ENCODE assay signal across 25 mouse cellular contexts in genomic region chr3:89125981-89126380, GRCm38 (mm10). TPM values are rescaled to one million over a fixed set of nuclear protein-coding genes. Genes with fewer than 3 reads are reported as not detected.
DNase-seq lines count a peak whose midpoint lies in the region; ATAC-seq lines count a peak whose summit lies in the region.
"Had no signal": no experiment of that assay in that cellular context is flagged by ENCODE, and none has a peak within 500 bp of the region (broad histone marks: within the 10 kb centered on the region; RNA-seq: fewer than 3 reads in every experiment).

No protein-coding gene starts in this region.

- peak; percentile 42 for DNase-seq in adrenal gland, adult 8-10 months
- no peak for DNase-seq in adrenal gland, postnatal 4 days (ENCODE audit: low spot score in 2 of 2)
- peak; percentile 19 for DNase-seq in midbrain, embryonic 11.5 days (ENCODE audit: low spot score, missing footprints)
- DNase-seq in midbrain, embryonic 14.5 days = no peak
- DNase-seq in adrenal gland, postnatal 14 days = peak; percentile 43
- no peak for DNase-seq in gastrocnemius, postnatal 4 days (ENCODE audit: low spot score in 2 of 2)
- DNase-seq: cerebellum, adult 11-12 months; cerebellum, adult 2 months; cerebellum, adult 9-10 months; cerebellum, postnatal 10 days; cerebellum, postnatal 25 days had no signal

- H3K36me3 ChIP-seq in midbrain, embryonic 11.5 days (ENCODE audit: control insufficient read depth, insufficient read depth, low read length) = no peaks in the 10 kb centered on the region
- H3K36me3 ChIP-seq in midbrain, embryonic 14.5 days (ENCODE audit: control insufficient read depth, insufficient read depth, low read length) = no peaks in the 10 kb centered on the region
- H3K36me3 ChIP-seq: embryonic facial prominence, embryonic 10.5 days; embryonic facial prominence, embryonic 12.5 days; forebrain, embryonic 10.5 days; forebrain, embryonic 12.5 days had no signal

- no peak overlapping the region for H3K9ac ChIP-seq in midbrain, embryonic 11.5 days (ENCODE audit: low read length)
- H3K9ac ChIP-seq in midbrain, embryonic 14.5 days (replicated peaks; ENCODE audit: low read length) = no peak overlapping the region
- H3K9ac ChIP-seq: embryonic facial prominence, embryonic 12.5 days; forebrain, embryonic 12.5 days had no signal

- WGBS in midbrain, embryonic 11.5 days = 85% methylated on average over 3 of the region's 3 CpGs
- 89% methylated on average over 3 of the region's 3 CpGs for WGBS in midbrain, embryonic 14.5 days

- H3K4me1 ChIP-seq in midbrain, embryonic 11.5 days (ENCODE audit: control insufficient read depth, insufficient read depth, low read length) = no peaks in the 10 kb centered on the region
- no peaks in the 10 kb centered on the region for H3K4me1 ChIP-seq in midbrain, embryonic 14.5 days (ENCODE audit: control insufficient read depth, insufficient read depth, low read length)
- H3K4me1 ChIP-seq: embryonic facial prominence, embryonic 12.5 days; forebrain, embryonic 12.5 days had no signal

- H3K27ac ChIP-seq in midbrain, embryonic 11.5 days (ENCODE audit: low read depth, low read length) = no peak overlapping the region
- H3K27ac ChIP-seq in midbrain, embryonic 14.5 days (replicated peaks; ENCODE audit: low read depth, low read length) = no peak overlapping the region
- H3K27ac ChIP-seq: embryonic facial prominence, embryonic 10.5 days; embryonic facial prominence, embryonic 12.5 days; forebrain, embryonic 10.5 days; forebrain, embryonic 12.5 days had no signal

- H3K9me3 ChIP-seq in midbrain, embryonic 11.5 days (ENCODE audit: control insufficient read depth, low read length) = no peaks in the 10 kb centered on the region
- H3K9me3 ChIP-seq in midbrain, embryonic 14.5 days (ENCODE audit: control insufficient read depth, low read length) = no peaks in the 10 kb centered on the region
- H3K9me3 ChIP-seq: embryonic facial prominence, embryonic 10.5 days; embryonic facial prominence, embryonic 12.5 days; forebrain, embryonic 10.5 days; forebrain, embryonic 12.5 days had no signal

- no peak for ATAC-seq in midbrain, embryonic 11.5 days (ENCODE audit: low FRiP score)
- no peak for ATAC-seq in midbrain, embryonic 14.5 days (ENCODE audit: low FRiP score, low TSS enrichment)
- no peak for ATAC-seq in erythroid progenitor cell, adult 5-6 weeks (replicated peaks; ENCODE audit: low FRiP score, poor library complexity, severe bottlenecking)
- ATAC-seq: activated CD4-positive, CD25-positive, alpha-beta regulatory T cell, adult 4 months; forebrain, embryonic 14.5 days; forebrain, embryonic 16.5 days had no signal

- no peaks in the 10 kb centered on the region for H3K27me3 ChIP-seq in midbrain, embryonic 11.5 days (ENCODE audit: control insufficient read depth, insufficient read depth, low read length)
- H3K27me3 ChIP-seq in midbrain, embryonic 14.5 days (ENCODE audit: control insufficient read depth, insufficient read depth, low read length) = no peaks in the 10 kb centered on the region
- H3K27me3 ChIP-seq: embryonic facial prominence, embryonic 12.5 days; forebrain, embryonic 12.5 days had no signal

- H3K4me2 ChIP-seq in midbrain, embryonic 11.5 days = no peak overlapping the region
- no peak overlapping the region for H3K4me2 ChIP-seq in midbrain, embryonic 14.5 days (ENCODE audit: low read length)
- H3K4me2 ChIP-seq: embryonic facial prominence, embryonic 12.5 days; forebrain, embryonic 12.5 days had no signal

- H3K4me3 ChIP-seq in midbrain, embryonic 11.5 days (ENCODE audit: low read depth, low read length) = no peak overlapping the region
- H3K4me3 ChIP-seq in midbrain, embryonic 14.5 days (replicated peaks; ENCODE audit: low read depth, low read length) = no peak overlapping the region
- H3K4me3 ChIP-seq: embryonic facial prominence, embryonic 10.5 days; embryonic facial prominence, embryonic 12.5 days; forebrain, embryonic 10.5 days; forebrain, embryonic 12.5 days had no signal

RNA-seq across cellular contexts. Expression of gene Pklr, which starts 10.0 kb away (rescaled TPM):
- under 1 TPM in 2 of 4 experiments, not detected in 2; 0.10 to 0.11 TPM for total RNA-seq in adrenal gland, adult 8-10 months (2022)
- 10 to 100 TPM; 11.2 to 24.5 TPM for total RNA-seq in adrenal gland, postnatal 4 days (2021)
- polyA plus RNA-seq in midbrain, embryonic 11.5 days (2014; fragmentation: Nextera tagmentation; extraction: Ambion mirVana) = 1.7 and 2.2 TPM in 2 replicates
- 0.07 and 0.29 TPM in 2 replicates for polyA plus RNA-seq in midbrain, embryonic 14.5 days (2014; fragmentation: Nextera tagmentation; extraction: Ambion mirVana)
- 1.6 and 15.1 TPM in 2 replicates for total RNA-seq in adrenal gland, postnatal 14 days (2021)
- 13.8 and 16.6 TPM in 2 replicates for total RNA-seq in erythroid progenitor cell, adult 5-6 weeks (2015; ENCODE audit: low replicate concordance)
- 5.5 TPM in 2 replicates for total RNA-seq in erythroid progenitor cell, adult 5-6 weeks (2017; ENCODE audit: low replicate concordance)
- 1 to 10 TPM in 1 of 2 experiments, not detected in 1; 1.1 TPM for total RNA-seq in gastrocnemius, postnatal 4 days (2021)
- polyA plus RNA-seq: activated CD4-positive, CD25-positive, alpha-beta regulatory T cell, adult 4 months; C2C12; embryonic facial prominence, embryonic 14.5 days; frontal cortex, adult 2 months had no signal

RNA-seq across cellular contexts. Expression of gene Fdps, which starts 24.2 kb away (rescaled TPM):
- total RNA-seq in adrenal gland, adult 8-10 months (2022) = 100 to 1,000 TPM; 152 to 387 (median 263) TPM
- total RNA-seq in adrenal gland, postnatal 4 days (2021) = 10 to 100 TPM; 79.4 to 85.0 TPM
- 342 TPM in 2 replicates for polyA plus RNA-seq in midbrain, embryonic 11.5 days (2014; fragmentation: Nextera tagmentation; extraction: Ambion mirVana)
- polyA plus RNA-seq in midbrain, embryonic 14.5 days (2014; fragmentation: Nextera tagmentation; extraction: Ambion mirVana) = 364 and 475 TPM in 2 replicates
- 99.6 and 157 TPM in 2 replicates for total RNA-seq in adrenal gland, postnatal 14 days (2021)
- total RNA-seq in erythroid progenitor cell, adult 5-6 weeks (2015; ENCODE audit: low replicate concordance) = 20.1 and 28.5 TPM in 2 replicates
- 30.0 and 31.4 TPM in 2 replicates for total RNA-seq in erythroid progenitor cell, adult 5-6 weeks (2017; ENCODE audit: low replicate concordance)
- 10 to 100 TPM; 61.4 to 80.2 TPM for total RNA-seq in gastrocnemius, postnatal 4 days (2021)

RNA-seq across cellular contexts. Expression of gene Gm43738, which starts 25.1 kb away (rescaled TPM):
- total RNA-seq in adrenal gland, adult 8-10 months (2022) = not detected
- not detected for total RNA-seq in adrenal gland, postnatal 4 days (2021)
- polyA plus RNA-seq in midbrain, embryonic 11.5 days (2014; fragmentation: Nextera tagmentation; extraction: Ambion mirVana) = not detected in 2 replicates
- polyA plus RNA-seq in midbrain, embryonic 14.5 days (2014; fragmentation: Nextera tagmentation; extraction: Ambion mirVana) = not detected in 2 replicates
- total RNA-seq in adrenal gland, postnatal 14 days (2021) = not detected in 2 replicates
- total RNA-seq in erythroid progenitor cell, adult 5-6 weeks (2015; ENCODE audit: low replicate concordance) = not detected in 2 replicates
- total RNA-seq in erythroid progenitor cell, adult 5-6 weeks (2017; ENCODE audit: low replicate concordance) = not detected in 2 replicates
- not detected for total RNA-seq in gastrocnemius, postnatal 4 days (2021)
- total RNA-seq: ES-E14, MEL had no signal
- polyA plus RNA-seq: cerebellum, adult 2 months; cortical plate, adult 2 months; embryonic facial prominence, embryonic 12.5 days; embryonic facial prominence, embryonic 14.5 days; forebrain, embryonic 10.5 days; forebrain, embryonic 12.5 days; forebrain, embryonic 14.5 days; forebrain, embryonic 16.5 days had no signal

RNA-seq across cellular contexts. Expression of gene Rusc1, which starts 32.9 kb away (rescaled TPM):
- total RNA-seq in adrenal gland, adult 8-10 months (2022) = 10 to 100 TPM; 33.8 to 46.8 (median 41.1) TPM
- total RNA-seq in adrenal gland, postnatal 4 days (2021) = 10 to 100 TPM; 21.9 to 27.4 TPM
- polyA plus RNA-seq in midbrain, embryonic 11.5 days (2014; fragmentation: Nextera tagmentation; extraction: Ambion mirVana) = 25.2 and 28.0 TPM in 2 replicates
- polyA plus RNA-seq in midbrain, embryonic 14.5 days (2014; fragmentation: Nextera tagmentation; extraction: Ambion mirVana) = 90.1 and 107 TPM in 2 replicates
- total RNA-seq in adrenal gland, postnatal 14 days (2021) = 19.8 and 21.5 TPM in 2 replicates
- 1.8 and 3.8 TPM in 2 replicates for total RNA-seq in erythroid progenitor cell, adult 5-6 weeks (2015; ENCODE audit: low replicate concordance)
- 3.5 TPM in 2 replicates for total RNA-seq in erythroid progenitor cell, adult 5-6 weeks (2017; ENCODE audit: low replicate concordance)
- total RNA-seq in gastrocnemius, postnatal 4 days (2021) = 10 to 100 TPM; 13.3 to 14.0 TPM

RNA-seq across cellular contexts. Expression of gene Hcn3, which starts 34.0 kb away (rescaled TPM):
- total RNA-seq in adrenal gland, adult 8-10 months (2022) = 10 to 100 TPM in 2 of 4 experiments, 1 to 10 TPM in 2; 6.8 to 22.2 (median 10.1) TPM
- 10 to 100 TPM; 15.0 to 17.8 TPM for total RNA-seq in adrenal gland, postnatal 4 days (2021)
- 4.5 and 4.7 TPM in 2 replicates for polyA plus RNA-seq in midbrain, embryonic 11.5 days (2014; fragmentation: Nextera tagmentation; extraction: Ambion mirVana)
- polyA plus RNA-seq in midbrain, embryonic 14.5 days (2014; fragmentation: Nextera tagmentation; extraction: Ambion mirVana) = 23.6 and 30.7 TPM in 2 replicates
- total RNA-seq in adrenal gland, postnatal 14 days (2021) = 3.3 and 5.3 TPM in 2 replicates
- not detected in 2 replicates for total RNA-seq in erythroid progenitor cell, adult 5-6 weeks (2015; ENCODE audit: low replicate concordance)
- total RNA-seq in erythroid progenitor cell, adult 5-6 weeks (2017; ENCODE audit: low replicate concordance) = 3.3 TPM in 1 of 2 replicates, not detected in the other
- total RNA-seq in gastrocnemius, postnatal 4 days (2021) = under 1 TPM; 0.39 to 0.91 TPM

Comparison
In these comparisons a context has a peak if more than half of its experiments do, and no peak if none do; other contexts are left out.
1. DNase-seq: peak in adrenal gland, adult 8-10 months (single experiment), midbrain, embryonic 11.5 days (single experiment) and adrenal gland, postnatal 14 days (single experiment); none in adrenal gland, postnatal 4 days (0 of 2), midbrain, embryonic 14.5 days (single experiment) and gastrocnemius, postnatal 4 days (0 of 2).